Mouse (Mus musculus) lung, postnatal 14 days (tissue): ENCODE results near the gene Alox12e.
"Not testable (repeated sequence)": the region's sequence is repeated elsewhere in the genome, so short reads cannot be mapped to it uniquely, and the experiment has no call there.

Source experiments
- DNase-seq: peaks from one replicate; pipeline ENCODE4 v3.0.0; 2021

Alox12e gene

GRCm38 (mm10) chr11:70322528-70322927, at the start of gene Alox12e:
Alox12e (minus strand) TSS chr11:70322628.
- no peak for DNase-seq

- DNase-seq: not testable (repeated sequence)
These were observed 46.2 kb upstream of the Alox12e start for GRCm38 (mm10) chr11:70368626-70369025.

GRCm38 (mm10) chr11:70367701-70368100, 45.3 kb upstream of the Alox12e start:
- not testable (repeated sequence) for DNase-seq

- no peak for DNase-seq
These were observed 29.4 kb upstream of the Alox12e start, which contains the start of gene Alox15 for GRCm38 (mm10) chr11:70351868-70352267. Alox15 (minus strand) TSS chr11:70352031.

DNA sequence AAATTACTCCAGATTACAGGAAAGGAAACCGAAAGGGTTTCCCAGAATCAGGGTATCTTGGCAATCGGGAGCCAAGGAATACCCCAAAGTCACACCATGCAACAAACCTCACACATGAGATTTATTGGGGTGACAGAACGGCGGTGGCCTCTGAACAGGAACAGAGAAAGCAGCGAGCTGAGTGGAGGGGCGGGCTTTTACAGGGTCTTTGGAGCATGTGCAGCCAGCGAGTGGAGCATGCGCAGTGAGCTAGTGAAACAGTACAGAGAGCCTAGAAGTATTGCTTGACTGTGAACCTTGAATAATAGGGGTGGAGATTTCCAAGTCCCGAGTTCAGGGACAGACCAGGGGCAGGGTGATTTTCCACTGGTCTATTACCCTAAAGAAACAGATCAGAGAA, 26.2 kb upstream of the Alox12e start:
- no peak for DNase-seq

GRCm38 (mm10) chr11:70347861-70348260, 25.4 kb upstream of the Alox12e start:
- no peak for DNase-seq

- DNase-seq: no peak
These were observed 23.1 kb upstream of the Alox12e start for GRCm38 (mm10) chr11:70345546-70345945.

- no peak for DNase-seq
These were observed 22.6 kb upstream of the Alox12e start for GRCm38 (mm10) chr11:70345061-70345460.

- no peak for DNase-seq
These were observed 17.1 kb upstream of the Alox12e start for GRCm38 (mm10) chr11:70339481-70339880.

- peak; percentile 78 for DNase-seq
These were observed 12.0 kb upstream of the Alox12e start for GRCm38 (mm10) chr11:70334477-70334876.

- DNase-seq: no peak
These were observed 2.3 kb upstream of the Alox12e start for GRCm38 (mm10) chr11:70324726-70325125.

GRCm38 (mm10) chr11:70321664-70322063, 764 bp downstream of the Alox12e start:
- DNase-seq: peak; percentile 66

GRCm38 (mm10) chr11:70319614-70320013, 2.8 kb downstream of the Alox12e start:
- DNase-seq: no peak

GRCm38 (mm10) chr11:70313833-70314232, 8.6 kb downstream of the Alox12e start:
- peak; percentile 10 for DNase-seq

DNA sequence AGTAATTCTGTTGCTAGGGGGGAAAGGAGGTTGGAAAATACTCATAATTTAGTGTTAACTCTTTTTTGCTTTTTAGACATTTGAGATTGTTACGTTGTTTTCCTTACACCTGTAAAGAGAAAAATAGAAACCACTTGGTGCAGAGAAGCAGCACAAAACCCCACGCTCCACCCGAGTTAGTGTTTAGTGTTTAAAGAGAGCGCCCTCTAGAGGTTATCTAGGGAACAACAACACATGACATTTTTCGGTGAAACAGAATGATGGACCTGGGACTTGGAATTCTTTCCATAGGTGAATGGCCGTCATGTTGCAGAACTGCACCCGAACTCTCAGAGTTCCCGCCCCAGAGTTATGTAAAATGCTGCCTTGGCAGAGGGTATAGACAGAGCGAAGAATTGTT, 13.1 kb downstream of the Alox12e start:
- peak; percentile 58 for DNase-seq

DNA sequence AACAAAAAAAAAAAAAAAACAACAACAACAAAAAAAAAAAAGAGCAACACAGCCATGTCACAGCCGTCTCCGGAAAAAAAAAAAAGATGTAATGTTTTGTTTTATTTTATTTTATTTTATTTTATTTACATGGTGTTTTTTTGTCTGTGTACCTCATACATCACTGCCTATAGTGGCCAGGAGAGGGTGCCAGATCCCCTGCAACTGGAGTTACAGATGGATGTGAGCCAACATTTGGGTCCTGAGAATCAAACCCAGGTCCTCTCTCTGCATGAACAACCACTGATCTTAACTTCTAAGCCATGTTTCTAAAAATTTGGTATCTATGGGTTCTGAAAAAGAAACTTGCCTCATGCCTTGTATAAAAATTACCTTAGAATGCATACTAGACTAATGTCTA, 14.1 kb downstream of the Alox12e start:
- DNase-seq: peak; percentile 26

DNA sequence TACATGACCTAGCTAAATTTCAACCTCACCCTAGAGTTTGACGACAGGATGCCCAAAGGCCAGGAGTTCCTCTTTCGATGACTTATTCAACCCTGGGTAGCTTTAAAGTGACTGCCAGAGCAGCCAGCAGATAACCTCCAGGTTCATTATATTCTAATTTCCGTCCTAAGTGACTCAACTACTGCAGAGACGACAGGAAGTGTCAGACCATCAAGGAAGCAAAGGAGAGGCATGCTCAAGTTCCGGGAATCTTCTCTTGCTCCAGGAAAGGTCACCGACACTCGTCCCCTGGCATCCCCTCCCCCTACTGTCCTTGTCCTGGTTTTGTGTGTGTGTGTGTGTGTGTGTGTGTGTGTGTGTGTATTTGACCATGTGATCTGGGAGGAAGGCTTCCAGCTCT, 16.3 kb downstream of the Alox12e start:
- DNase-seq: no peak

- DNase-seq: no peak
These were observed 20.1 kb downstream of the Alox12e start for GRCm38 (mm10) chr11:70302293-70302692.

GRCm38 (mm10) chr11:70297836-70298454, 24.5 kb downstream of the Alox12e start:
- DNase-seq: peak; percentile 18

DNA sequence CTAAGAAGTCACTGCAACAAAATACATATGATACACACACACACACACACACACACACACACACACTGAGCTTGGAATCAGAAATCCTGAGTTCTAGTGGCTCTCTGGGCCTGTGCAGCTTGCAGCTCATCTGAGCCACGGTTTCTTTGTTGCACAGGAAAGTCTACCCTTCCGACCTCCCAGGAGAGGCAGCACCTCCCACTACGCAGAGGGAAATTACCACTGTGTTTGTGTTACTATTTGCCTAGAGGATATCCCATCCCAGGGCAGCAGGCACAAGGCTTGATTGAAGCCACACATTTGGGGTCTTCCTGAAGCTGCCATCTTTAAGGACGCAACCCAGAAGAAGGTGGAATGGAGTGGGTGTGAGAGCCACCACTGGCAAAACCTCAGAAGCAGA, 25.0 kb downstream of the Alox12e start:
- no peak for DNase-seq

- DNase-seq: no peak
These were observed 28.5 kb downstream of the Alox12e start for GRCm38 (mm10) chr11:70293881-70294280.

- DNase-seq: no peak
These were observed 31.2 kb downstream of the Alox12e start for GRCm38 (mm10) chr11:70291235-70291634.

DNA sequence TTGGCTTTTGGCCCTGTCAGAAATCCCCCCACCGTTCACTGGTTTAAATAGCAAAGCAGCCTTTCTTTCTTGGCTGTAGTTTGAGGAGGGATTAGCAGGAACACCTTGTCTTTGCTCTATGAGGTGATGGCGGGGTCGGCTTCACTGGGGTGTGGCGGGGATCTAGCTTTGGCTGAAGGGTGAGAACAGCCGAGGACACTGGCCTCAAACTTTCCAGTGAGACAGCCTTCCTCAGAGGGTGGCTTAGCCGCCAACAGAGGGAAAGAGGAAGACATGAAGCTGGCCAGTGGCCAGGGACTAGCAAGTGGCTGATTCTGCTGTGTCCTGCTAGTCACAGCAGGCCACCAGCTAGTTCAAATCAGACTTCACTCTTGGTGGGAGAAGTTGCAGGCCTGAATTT, 33.2 kb downstream of the Alox12e start:
- no peak for DNase-seq

GRCm38 (mm10) chr11:70288102-70288501, 34.3 kb downstream of the Alox12e start:
- no peak for DNase-seq

DNA sequence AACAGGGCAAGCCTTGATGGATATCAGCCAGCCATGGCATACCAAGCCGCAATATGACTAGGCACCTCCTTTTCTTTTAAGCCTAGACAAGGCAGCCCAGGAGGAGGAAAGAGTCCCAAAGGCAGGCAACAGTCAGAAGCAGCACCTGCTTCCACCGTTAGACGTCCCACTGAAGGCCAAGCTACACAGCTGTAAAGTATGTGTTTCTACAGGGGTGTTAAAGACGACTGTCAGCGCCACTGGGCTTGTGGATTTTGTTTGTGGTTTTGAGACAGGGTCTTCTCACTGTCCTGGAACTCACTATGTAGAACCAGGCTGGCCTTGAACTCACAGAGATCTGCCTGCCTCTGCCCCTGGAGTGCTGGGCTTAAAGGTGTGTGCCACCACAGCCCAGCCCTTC, 36.7 kb downstream of the Alox12e start:
- DNase-seq: no peak
